Mouse (Mus musculus) midbrain, embryonic 15.5 days (tissue): ENCODE results near the gene Piwil1. TPM values are rescaled to one million over a fixed set of nuclear protein-coding genes. Genes with fewer than 3 reads are reported as not detected.
A peak's percentile ranks its signal among the peaks of the same experiment; 100 is the strongest.
"Not testable (repeated sequence)": the region's sequence is repeated elsewhere in the genome, so short reads cannot be mapped to it uniquely, and the experiment has no call there.

Source experiments
- ATAC-seq: fragments of 200-750 bp; cut with Nextera tagmentation; replicated peaks from 2 replicates; pipeline ENCODE4 v1.8.0; 2017; ENCODE audit warnings: moderate TSS enrichment
- H3K27ac ChIP-seq: fragments of 300-500 bp; sonication (generic); 2 replicates; pipeline ENCODE4 v1.5.1; 2015; ENCODE audit warnings: mild to moderate bottlenecking, inconsistent platforms
- H3K27me3 ChIP-seq: fragments of 300-500 bp; sonication (generic); replicated peaks from 2 replicates; pipeline ENCODE4 v1.6.1; 2015; ENCODE audit warnings: inconsistent platforms
- H3K36me3 ChIP-seq: fragments of 300-500 bp; sonication (generic); replicated peaks from 2 replicates; pipeline ENCODE4 v1.6.1; 2015; ENCODE audit warnings: inconsistent platforms
- H3K4me1 ChIP-seq: fragments of 300-500 bp; sonication (generic); 2 replicates; pipeline ENCODE4 v1.6.1; 2015; ENCODE audit warnings: inconsistent platforms
- H3K4me2 ChIP-seq: fragments of 300-500 bp; sonication (generic); 2 replicates; pipeline ENCODE4 v1.6.1; 2015; ENCODE audit warnings: inconsistent platforms, mild to moderate bottlenecking, moderate library complexity
- H3K4me3 ChIP-seq: fragments of 300-500 bp; sonication (generic); 2 replicates; pipeline ENCODE4 v1.5.1; 2015; ENCODE audit warnings: mild to moderate bottlenecking, inconsistent platforms
- H3K9ac ChIP-seq: fragments of 300-500 bp; sonication (generic); 2 replicates; pipeline ENCODE4 v1.6.1; 2015; ENCODE audit warnings: mild to moderate bottlenecking, inconsistent platforms
- H3K9me3 ChIP-seq: fragments of 300-500 bp; sonication (generic); 2 replicates; pipeline ENCODE4 v1.6.1; 2016; ENCODE audit warnings: inconsistent platforms
- WGBS: fragments of 180-500 bp; shearing (Covaris S2); methylation state at CpG from one replicate; pipeline ENCODE4 v1.1.7; 2015; ENCODE audit warnings: mixed read lengths; 5-methylcytosine and 5-hydroxymethylcytosine counted together
- polyA plus RNA-seq: library from polyadenylated mRNA; unstranded; fragments of >200 nt; fragmentation: Nextera tagmentation; extraction: Ambion mirVana; gene quantifications from 2 replicates; pipeline ENCODE4 v1.2.1, GENCODE M21; 2015

Gene Piwil1
- polyA plus RNA-seq, 1 experiment from 2014 or later: 0.40 TPM

DNA sequence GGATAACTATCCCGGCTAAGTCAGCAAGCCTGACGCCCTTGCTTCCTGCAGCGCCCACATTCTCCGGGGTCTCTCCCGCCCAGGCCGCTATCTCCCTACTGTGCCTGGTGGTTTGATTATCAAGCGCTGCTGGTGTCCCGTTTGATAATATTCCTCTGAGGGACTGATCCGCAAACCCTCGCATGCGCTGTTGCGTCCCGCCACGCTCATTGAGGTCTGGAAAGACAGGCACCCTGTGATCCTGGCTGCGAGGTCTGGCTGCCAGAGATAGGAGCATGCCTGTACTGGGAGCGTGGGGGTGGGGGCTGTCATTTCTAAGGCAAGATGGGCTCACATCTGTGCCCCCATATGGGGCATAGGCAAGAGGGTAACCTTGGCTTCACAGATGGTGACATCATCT lies 12.8 kb downstream of the Piwil1 start:
- H3K4me3 ChIP-seq: no peak overlapping the region
- H3K27me3 ChIP-seq: no peaks in the 10 kb centered on the region
- WGBS: 62% methylated on average over 16 of the region's 16 CpGs
- ATAC-seq: no peak
- no peaks in the 10 kb centered on the region for H3K9me3 ChIP-seq
- 0 out of 2 replicates have a peak, but pooled peaks cover 9% of the 10 kb centered on the region for H3K4me1 ChIP-seq
- H3K4me2 ChIP-seq: no peak overlapping the region
- no peak overlapping the region for H3K9ac ChIP-seq
- H3K36me3 ChIP-seq: no peaks in the 10 kb centered on the region
- no peak overlapping the region for H3K27ac ChIP-seq

DNA sequence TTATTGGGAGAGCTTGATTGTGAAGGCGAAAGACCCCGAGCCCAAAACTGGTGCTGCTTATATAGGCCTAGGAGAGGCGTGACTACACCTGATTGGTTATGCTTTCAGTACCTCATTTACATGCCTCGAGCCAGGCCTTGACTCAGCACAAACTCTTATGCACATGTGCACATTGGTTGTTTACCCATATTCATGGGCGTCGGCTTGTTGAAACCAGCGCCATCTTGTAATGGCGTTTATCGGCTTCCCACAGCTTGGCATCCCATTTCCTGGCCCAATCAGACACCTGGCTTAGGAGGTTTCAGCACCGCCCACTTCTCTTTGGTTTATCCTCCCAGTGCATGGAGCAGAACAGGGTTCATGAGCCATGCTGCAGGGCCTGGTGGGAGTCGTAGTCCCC lies 18.1 kb downstream of the Piwil1 start:
- H3K27me3 ChIP-seq, H3K9ac ChIP-seq, H3K9me3 ChIP-seq, H3K4me3 ChIP-seq, H3K27ac ChIP-seq, H3K4me2 ChIP-seq, ATAC-seq, H3K36me3 ChIP-seq, H3K4me1 ChIP-seq: not testable (repeated sequence)
- 92% methylated on average over 11 of the region's 11 CpGs for WGBS

DNA sequence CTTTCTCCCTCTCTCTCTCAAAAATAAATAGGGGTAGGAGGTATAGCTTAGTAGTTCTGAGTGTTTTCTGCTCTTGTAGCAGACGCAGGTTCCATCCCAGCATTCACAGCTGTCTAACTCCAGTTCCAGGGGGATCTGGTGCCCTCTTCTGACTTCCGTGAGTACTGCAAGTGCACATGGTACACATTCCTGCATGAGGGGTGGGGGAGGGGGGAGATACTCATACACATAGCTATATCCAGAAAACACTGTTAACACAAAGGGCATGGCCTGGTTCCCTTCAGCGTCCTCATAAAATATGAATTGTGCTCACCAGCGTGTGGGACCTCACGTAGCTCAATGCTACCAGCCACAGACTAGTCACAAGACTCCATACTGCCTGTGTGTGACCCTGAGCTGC lies 27.0 kb downstream of the Piwil1 start:
- H3K9ac ChIP-seq: no peak overlapping the region
- ATAC-seq: no peak
- H3K27me3 ChIP-seq: no peaks in the 10 kb centered on the region
- no peak overlapping the region for H3K4me3 ChIP-seq
- no peaks in the 10 kb centered on the region for H3K36me3 ChIP-seq
- no peaks in the 10 kb centered on the region for H3K4me1 ChIP-seq
- H3K9me3 ChIP-seq: no peaks in the 10 kb centered on the region
- WGBS: 76% methylated on average over 5 of the region's 5 CpGs
- H3K4me2 ChIP-seq: no peak overlapping the region
- H3K27ac ChIP-seq: no peak overlapping the region

DNA sequence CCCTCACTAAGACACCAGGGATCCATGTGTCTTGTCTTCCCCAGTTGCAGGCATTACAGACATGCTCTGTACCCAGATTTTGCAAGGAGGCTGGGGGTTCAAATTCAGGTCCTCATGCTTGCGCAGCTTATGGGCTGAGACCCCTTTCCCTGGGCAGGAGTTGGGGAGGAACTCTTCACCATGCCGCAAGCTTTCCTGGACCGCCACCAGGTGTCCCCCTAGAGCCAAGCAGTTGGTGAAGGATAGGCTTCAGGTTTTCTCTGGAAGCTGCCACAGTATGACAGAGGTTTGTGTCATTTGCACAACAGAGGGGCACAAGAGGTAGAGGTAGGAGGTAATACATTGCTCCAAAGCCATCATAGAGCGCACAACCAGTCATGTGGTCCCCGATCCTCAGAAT lies 28.3 kb downstream of the Piwil1 start:
- Histone ChIP-seq H3K27ac (no peak overlapping the region), H3K9ac (no peak overlapping the region), H3K27me3 (no peaks in the 10 kb centered on the region), H3K4me1 (no peaks in the 10 kb centered on the region), H3K4me2 (no peak overlapping the region), H3K4me3 (no peak overlapping the region), H3K9me3 (no peaks in the 10 kb centered on the region), H3K36me3 (no peaks in the 10 kb centered on the region)
- no peak for ATAC-seq
- 40% methylated on average over 5 of the region's 5 CpGs for WGBS

DNA sequence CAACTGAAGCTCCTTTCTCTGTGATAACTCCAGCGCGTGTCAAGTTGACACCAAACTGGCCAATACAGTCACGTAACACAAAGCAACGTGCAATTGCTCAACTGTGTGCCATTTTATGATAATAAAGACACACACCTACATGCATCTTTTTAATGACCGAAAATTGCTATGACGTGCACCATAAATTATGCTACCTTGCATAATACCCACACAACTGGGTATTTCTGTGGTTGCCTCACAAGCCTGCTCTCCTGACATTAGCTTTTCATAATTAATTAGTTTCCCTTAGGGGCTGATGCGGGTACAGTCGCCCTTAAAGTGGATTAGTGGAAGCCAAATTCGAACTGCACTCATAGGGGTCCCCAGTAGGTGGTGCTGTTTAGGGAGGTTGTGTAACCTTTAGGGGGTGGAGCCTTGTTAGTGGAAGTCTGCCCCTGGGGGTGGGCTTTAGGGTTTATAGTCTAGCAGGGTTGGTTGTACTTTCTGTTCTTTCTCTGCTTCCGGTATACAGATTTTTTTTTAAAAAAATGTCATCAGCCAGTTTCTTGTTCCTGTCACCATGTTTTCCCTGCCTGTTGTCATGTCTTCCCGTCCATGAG lies 30.2 kb downstream of the Piwil1 start:
- Histone ChIP-seq H3K4me1 (no peaks in the 10 kb centered on the region), H3K9ac (no peak overlapping the region), H3K27me3 (0 out of 2 replicates have a peak, but pooled peaks cover 2% of the 10 kb centered on the region), H3K36me3 (no peaks in the 10 kb centered on the region), H3K4me2 (no peak overlapping the region), H3K4me3 (no peak overlapping the region), H3K9me3 (no peaks in the 10 kb centered on the region), H3K27ac (no peak overlapping the region)
- ATAC-seq: no peak
- 63% methylated on average over 11 of the region's 11 CpGs for WGBS

DNA sequence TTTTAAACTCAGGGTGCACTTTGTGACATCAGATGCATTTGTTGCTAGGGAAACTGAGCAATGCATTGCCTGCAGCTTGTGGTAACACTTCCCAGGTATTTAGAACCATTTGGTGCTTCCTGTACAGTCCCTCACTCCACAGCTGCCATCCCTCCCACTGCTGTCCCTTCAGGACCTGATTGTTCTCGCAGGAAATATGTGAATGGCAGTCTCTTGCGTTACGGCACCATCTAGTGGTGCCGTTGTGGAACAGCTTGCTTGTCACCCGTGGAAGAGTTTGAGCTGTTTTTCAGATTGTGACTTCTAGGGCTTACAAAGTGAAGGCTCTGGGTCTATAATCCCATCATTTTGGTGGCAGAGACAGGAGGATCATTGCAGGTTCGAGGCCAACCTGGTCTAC lies 31.6 kb downstream of the Piwil1 start:
- Histone ChIP-seq H3K4me1 (0 out of 2 replicates have a peak, but pooled peaks cover 2% of the 10 kb centered on the region), H3K4me2 (no peak overlapping the region), H3K9me3 (no peaks in the 10 kb centered on the region), H3K27me3 (0 out of 2 replicates have a peak, but pooled peaks cover 2% of the 10 kb centered on the region), H3K27ac (no peak overlapping the region), H3K4me3 (no peak overlapping the region), H3K9ac (no peak overlapping the region), H3K36me3 (no peaks in the 10 kb centered on the region)
- WGBS: 4% methylated on average over 6 of the region's 6 CpGs
- no peak for ATAC-seq

DNA sequence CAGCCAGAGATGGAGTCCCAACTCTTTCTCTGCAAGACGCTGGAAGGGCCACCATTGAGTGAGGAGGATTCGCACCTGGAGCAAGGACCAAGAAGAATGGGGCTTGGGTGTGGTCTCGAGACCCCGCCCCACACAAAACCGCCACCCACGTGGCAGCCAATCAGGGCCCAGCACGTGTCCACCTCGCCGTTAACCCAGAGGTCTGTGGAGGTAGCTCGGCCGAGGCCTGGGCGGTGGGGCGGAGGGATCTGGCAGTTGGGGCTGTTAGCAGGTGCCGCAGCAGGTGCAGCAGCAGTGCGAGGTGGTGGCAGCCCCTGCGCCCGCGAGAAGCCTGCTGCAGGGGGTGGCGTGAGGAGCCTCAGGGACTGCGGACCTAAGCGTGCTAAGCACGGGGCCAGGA lies 33.6 kb downstream of the Piwil1 start:
- no peak overlapping the region for H3K4me2 ChIP-seq
- H3K27ac ChIP-seq: no peak overlapping the region
- no peak overlapping the region for H3K9ac ChIP-seq
- H3K36me3 ChIP-seq: no peaks in the 10 kb centered on the region
- no peak overlapping the region for H3K4me3 ChIP-seq
- 0 out of 2 replicates have a peak, but pooled peaks cover 2% of the 10 kb centered on the region for H3K27me3 ChIP-seq
- H3K4me1 ChIP-seq: peaks cover 6% of the 10 kb centered on the region; the same call in 1 of the 2 replicates
- 80% methylated on average over 22 of the region's 22 CpGs for WGBS
- ATAC-seq: no peak
- H3K9me3 ChIP-seq: no peaks in the 10 kb centered on the region

DNA sequence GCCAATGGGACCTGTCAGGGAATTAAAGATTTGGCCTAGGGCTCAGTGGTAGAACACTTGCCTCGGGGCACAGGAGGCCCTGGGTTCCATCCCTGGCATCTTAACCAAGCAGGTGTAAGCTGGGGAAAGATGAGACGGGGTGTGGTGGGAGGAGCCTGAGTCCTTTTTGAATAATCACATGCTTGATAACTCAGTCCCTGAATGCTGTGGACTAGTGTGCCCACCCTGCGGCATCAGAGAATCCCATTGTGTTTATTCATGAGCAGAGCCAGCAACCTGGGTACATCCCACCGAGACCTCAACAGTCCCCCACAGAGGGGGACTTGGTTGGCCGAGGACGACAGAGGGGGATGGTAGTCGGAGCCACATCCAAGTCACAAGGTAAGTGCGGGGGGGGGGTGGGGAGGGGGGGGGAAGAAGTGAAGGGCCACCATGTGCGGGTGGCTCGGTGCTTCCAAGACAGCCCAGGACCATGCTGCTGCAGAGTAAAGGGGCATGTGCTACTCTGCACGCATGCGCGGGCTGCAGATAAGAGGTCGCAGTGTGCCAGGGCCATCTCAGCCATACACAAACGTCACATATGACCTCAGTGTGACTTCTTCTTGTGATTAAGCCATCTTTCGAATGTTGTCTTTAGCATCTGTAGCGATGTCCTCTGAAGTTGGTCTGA lies 37.0 kb downstream of the Piwil1 start:
- peak overlapping the region; percentile 38 for H3K4me2 ChIP-seq
- peaks cover 6% of the 10 kb centered on the region; the same call in 1 of the 2 replicates for H3K4me1 ChIP-seq
- WGBS: 16% methylated on average over 16 of the region's 17 CpGs
- H3K9ac ChIP-seq: no peak overlapping the region
- no peak overlapping the region for H3K27ac ChIP-seq
- peak; percentile 81 for ATAC-seq
- no peak overlapping the region for H3K4me3 ChIP-seq
- no peaks in the 10 kb centered on the region for H3K9me3 ChIP-seq
- H3K36me3 ChIP-seq: no peaks in the 10 kb centered on the region
- H3K27me3 ChIP-seq: 0 out of 2 replicates have a peak, but pooled peaks cover 2% of the 10 kb centered on the region

DNA sequence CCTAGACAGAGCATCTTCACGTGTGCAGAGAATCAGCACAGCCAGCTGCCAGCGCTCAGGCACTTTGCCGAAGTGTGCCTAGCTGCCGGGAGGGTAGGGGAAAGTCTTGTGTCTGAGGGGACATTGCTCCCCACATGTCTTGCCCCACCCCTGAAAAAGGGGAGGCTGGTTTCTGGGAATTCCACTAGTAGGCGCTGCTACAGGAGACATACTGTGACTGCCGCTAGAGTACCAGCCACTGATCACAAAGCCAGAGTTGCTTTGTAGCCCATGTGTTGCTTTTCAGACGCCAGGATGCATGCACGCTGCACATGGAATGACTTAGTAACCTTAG lies 37.5 kb downstream of the Piwil1 start:
- Histone ChIP-seq H3K27me3 (0 out of 2 replicates have a peak, but pooled peaks cover 2% of the 10 kb centered on the region), H3K36me3 (no peaks in the 10 kb centered on the region), H3K9me3 (no peaks in the 10 kb centered on the region), H3K27ac (no peak overlapping the region), H3K9ac (no peak overlapping the region), H3K4me2 (peak overlapping the region; percentile 38), H3K4me3 (0 out of 2 replicates have a peak overlapping the region, but pooled peaks have one; percentile 11), H3K4me1 (peaks cover 6% of the 10 kb centered on the region; the same call in 1 of the 2 replicates)
- ATAC-seq: peak; percentile 35; the same call in 1 of the 2 replicates
- WGBS: 23% methylated on average over 8 of the region's 8 CpGs

DNA sequence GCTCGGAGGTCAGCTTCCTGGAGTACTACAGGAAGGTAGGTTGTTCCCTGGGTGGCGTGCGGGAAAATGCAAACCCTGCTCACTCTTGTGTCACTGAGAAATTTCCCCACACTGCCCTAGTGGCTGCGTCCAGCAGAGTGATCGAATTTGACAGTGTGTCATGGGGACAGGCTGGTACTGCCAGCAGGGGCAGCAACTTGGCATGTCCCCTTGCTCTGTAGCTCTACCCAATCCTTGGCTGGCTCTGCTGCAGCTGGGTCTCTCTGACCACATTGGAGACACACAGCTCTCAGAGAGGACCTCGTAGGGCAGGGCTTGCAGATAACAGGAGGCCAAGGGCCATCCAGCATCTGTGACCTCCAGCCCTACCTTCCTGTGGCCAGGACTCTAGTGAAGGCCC lies 42.0 kb downstream of the Piwil1 start:
- Histone ChIP-seq H3K9ac (no peak overlapping the region), H3K4me1 (no peaks in the 10 kb centered on the region; the same call in 1 of the 2 replicates), H3K9me3 (no peaks in the 10 kb centered on the region), H3K27me3 (no peaks in the 10 kb centered on the region), H3K36me3 (no peaks in the 10 kb centered on the region), H3K4me3 (no peak overlapping the region), H3K4me2 (no peak overlapping the region), H3K27ac (no peak overlapping the region)
- WGBS: 93% methylated on average over 6 of the region's 6 CpGs
- ATAC-seq: no peak

DNA sequence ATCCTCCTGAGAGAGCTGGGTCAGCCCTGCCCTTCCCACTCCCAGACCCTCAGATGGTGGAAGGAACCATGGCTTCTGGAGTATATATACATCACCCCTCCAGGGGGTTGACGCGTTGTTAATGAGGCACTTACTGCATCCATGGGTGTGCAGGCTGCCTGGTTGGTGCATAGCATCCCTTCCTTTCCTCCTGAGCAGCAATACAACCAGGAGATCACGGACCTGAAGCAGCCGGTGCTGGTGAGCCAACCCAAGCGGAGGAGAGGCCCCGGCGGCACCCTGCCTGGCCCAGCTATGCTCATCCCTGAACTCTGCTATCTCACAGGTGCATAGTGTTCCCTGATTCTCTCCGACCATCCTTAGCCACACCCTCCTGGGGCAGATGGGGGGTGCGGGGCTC lies 42.9 kb downstream of the Piwil1 start:
- H3K4me2 ChIP-seq: no peak overlapping the region
- H3K9me3 ChIP-seq: no peaks in the 10 kb centered on the region
- H3K36me3 ChIP-seq: no peaks in the 10 kb centered on the region
- H3K9ac ChIP-seq: no peak overlapping the region
- H3K27me3 ChIP-seq: no peaks in the 10 kb centered on the region
- no peaks in the 10 kb centered on the region for H3K4me1 ChIP-seq
- H3K4me3 ChIP-seq: no peak overlapping the region
- H3K27ac ChIP-seq: no peak overlapping the region
- ATAC-seq: no peak
- WGBS: 82% methylated on average over 9 of the region's 9 CpGs

DNA sequence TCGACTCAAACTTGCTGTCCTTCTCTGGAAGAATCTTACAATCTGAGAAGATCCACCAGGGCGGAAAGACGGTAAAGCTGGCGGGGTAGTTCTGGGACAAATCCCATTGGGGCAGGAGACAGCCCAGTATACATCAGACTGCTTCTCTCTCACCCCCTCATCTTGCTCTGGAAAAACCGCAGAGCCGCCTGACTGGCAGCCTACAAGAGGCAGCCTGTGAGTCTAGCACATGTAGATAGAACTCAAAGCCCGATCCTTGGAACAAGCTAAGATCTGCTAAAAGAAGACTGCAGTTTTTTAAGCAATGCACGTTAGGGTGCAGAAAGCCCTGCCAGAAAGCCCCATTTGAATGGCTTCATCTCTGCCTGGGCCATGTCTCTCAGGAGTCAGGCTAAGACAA lies 43.9 kb downstream of the Piwil1 start:
- H3K9ac ChIP-seq: no peak overlapping the region
- no peak for ATAC-seq
- H3K4me3 ChIP-seq: no peak overlapping the region
- no peak overlapping the region for H3K27ac ChIP-seq
- no peaks in the 10 kb centered on the region for H3K4me1 ChIP-seq
- H3K9me3 ChIP-seq: no peaks in the 10 kb centered on the region
- H3K27me3 ChIP-seq: no peaks in the 10 kb centered on the region
- H3K4me2 ChIP-seq: no peak overlapping the region
- 83% methylated on average over 8 of the region's 8 CpGs for WGBS
- no peaks in the 10 kb centered on the region for H3K36me3 ChIP-seq

DNA sequence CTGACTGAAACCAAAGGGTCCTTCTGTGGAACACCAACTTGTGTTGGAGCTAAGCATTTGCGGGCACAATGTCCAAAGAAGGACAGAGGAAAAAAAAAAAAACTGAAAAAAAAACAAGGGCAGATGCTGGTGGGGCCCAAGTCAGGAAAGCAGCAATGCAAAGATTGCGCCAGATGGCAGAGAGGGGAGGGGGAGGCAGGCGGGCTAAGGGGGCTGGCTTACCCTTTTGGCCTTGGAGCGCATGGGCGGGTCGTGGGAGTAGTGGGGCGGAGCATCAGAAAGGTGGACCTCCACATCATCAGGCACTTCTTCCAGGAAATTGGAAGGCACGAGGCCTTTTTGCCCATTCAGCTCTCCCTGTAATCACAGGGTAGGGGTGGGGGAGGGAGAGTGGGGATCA lies 58.8 kb downstream of the Piwil1 start:
- H3K36me3 ChIP-seq: 0 out of 2 replicates have a peak, but pooled peaks cover 3% of the 10 kb centered on the region
- H3K4me3 ChIP-seq: no peak overlapping the region
- H3K9me3 ChIP-seq: no peaks in the 10 kb centered on the region
- H3K4me2 ChIP-seq: no peak overlapping the region
- no peaks in the 10 kb centered on the region for H3K27me3 ChIP-seq
- no peak for ATAC-seq
- no peaks in the 10 kb centered on the region for H3K4me1 ChIP-seq
- H3K27ac ChIP-seq: no peak overlapping the region
- WGBS: 70% methylated on average over 8 of the region's 8 CpGs
- no peak overlapping the region for H3K9ac ChIP-seq
